Mouse (Mus musculus) midbrain, embryonic 15.5 days (tissue): ENCODE measurements around the gene Morn3. TPM values are rescaled to one million over a fixed set of nuclear protein-coding genes. Genes with fewer than 3 reads are reported as not detected.

Source experiments
- ATAC-seq: fragments of 200-750 bp; cut with Nextera tagmentation; replicated peaks from 2 replicates; pipeline ENCODE4 v1.8.0; 2017; ENCODE audit warnings: moderate TSS enrichment
- H3K27ac ChIP-seq: fragments of 300-500 bp; sonication (generic); 2 replicates; pipeline ENCODE4 v1.5.1; 2015; ENCODE audit warnings: mild to moderate bottlenecking, inconsistent platforms
- H3K27me3 ChIP-seq: fragments of 300-500 bp; sonication (generic); replicated peaks from 2 replicates; pipeline ENCODE4 v1.6.1; 2015; ENCODE audit warnings: inconsistent platforms
- H3K36me3 ChIP-seq: fragments of 300-500 bp; sonication (generic); replicated peaks from 2 replicates; pipeline ENCODE4 v1.6.1; 2015; ENCODE audit warnings: inconsistent platforms
- H3K4me1 ChIP-seq: fragments of 300-500 bp; sonication (generic); 2 replicates; pipeline ENCODE4 v1.6.1; 2015; ENCODE audit warnings: inconsistent platforms
- H3K4me2 ChIP-seq: fragments of 300-500 bp; sonication (generic); 2 replicates; pipeline ENCODE4 v1.6.1; 2015; ENCODE audit warnings: inconsistent platforms, mild to moderate bottlenecking, moderate library complexity
- H3K4me3 ChIP-seq: fragments of 300-500 bp; sonication (generic); 2 replicates; pipeline ENCODE4 v1.5.1; 2015; ENCODE audit warnings: mild to moderate bottlenecking, inconsistent platforms
- H3K9ac ChIP-seq: fragments of 300-500 bp; sonication (generic); 2 replicates; pipeline ENCODE4 v1.6.1; 2015; ENCODE audit warnings: mild to moderate bottlenecking, inconsistent platforms
- H3K9me3 ChIP-seq: fragments of 300-500 bp; sonication (generic); 2 replicates; pipeline ENCODE4 v1.6.1; 2016; ENCODE audit warnings: inconsistent platforms
- WGBS: fragments of 180-500 bp; shearing (Covaris S2); methylation state at CpG from one replicate; pipeline ENCODE4 v1.1.7; 2015; ENCODE audit warnings: mixed read lengths; 5-methylcytosine and 5-hydroxymethylcytosine counted together
- polyA plus RNA-seq: library from polyadenylated mRNA; unstranded; fragments of >200 nt; fragmentation: Nextera tagmentation; extraction: Ambion mirVana; gene quantifications from 2 replicates; pipeline ENCODE4 v1.2.1, GENCODE M21; 2015

The Morn3 gene
- 1.5 TPM in 1 of 2 replicates, not detected in the other for polyA plus RNA-seq

DNA sequence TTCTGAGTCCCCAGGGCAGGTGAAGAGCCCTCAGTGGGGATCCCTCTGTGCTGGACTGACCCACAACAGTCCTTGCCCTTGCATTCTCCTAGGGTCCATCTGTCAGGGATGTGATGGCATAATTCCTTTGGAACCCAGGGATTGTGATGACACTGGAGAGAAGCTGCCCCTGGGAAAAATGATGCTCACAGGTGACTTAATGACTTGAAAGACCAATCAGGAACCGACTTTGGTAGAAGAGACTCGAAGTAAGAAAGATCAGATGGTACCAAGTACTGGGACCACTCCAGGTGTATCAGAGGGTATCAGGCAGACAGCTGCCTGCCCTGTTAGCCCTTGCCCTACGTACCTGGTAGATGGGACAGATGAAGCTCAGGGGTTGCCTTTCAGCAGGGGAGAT, at the start of gene Morn3:
Gene Morn3, minus strand, starts transcription at position 101 of the 400 bp plus-strand sequence.
- Histone ChIP-seq H3K4me3 (no peak within 1 kb of the TSS), H3K9me3 (no peaks in the 10 kb centered on the region), H3K4me1 (peaks cover 6% of the 10 kb centered on the region), H3K36me3 (no peaks in the 10 kb centered on the region), H3K27ac (no peak within 1 kb of the TSS), H3K9ac (no peak within 1 kb of the TSS), H3K4me2 (no peak within 1 kb of the TSS), H3K27me3 (no peaks in the 10 kb centered on the region)
- ATAC-seq, result no peak
- WGBS, result 78% methylated on average over 3 of the region's 3 CpGs

DNA sequence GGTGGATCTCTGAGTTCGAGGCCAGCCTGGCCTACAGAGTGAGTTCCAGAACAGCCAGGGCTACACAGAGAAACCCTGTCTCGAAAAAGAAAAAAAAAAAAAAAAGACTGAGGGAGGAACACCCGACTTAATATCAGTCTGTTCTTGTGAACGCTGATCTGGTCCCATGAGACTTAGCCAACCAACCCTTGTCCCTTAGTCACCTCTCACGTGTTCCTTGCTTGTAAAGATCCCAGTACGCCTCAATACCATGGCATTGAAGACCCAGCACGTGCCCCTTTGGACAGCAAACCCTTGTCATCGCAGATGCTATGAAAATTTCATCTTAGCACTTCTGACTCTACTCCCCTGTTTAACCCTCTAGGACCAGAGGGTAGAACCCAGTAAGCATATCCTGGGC, 49.5 kb upstream of the Morn3 start:
- Histone ChIP-seq H3K4me1 (no peaks in the 10 kb centered on the region), H3K9me3 (no peaks in the 10 kb centered on the region), H3K4me3 (no peak overlapping the region), H3K36me3 (peaks cover 4% of the 10 kb centered on the region; the same call in 1 of the 2 replicates), H3K27me3 (no peaks in the 10 kb centered on the region), H3K27ac (no peak overlapping the region), H3K4me2 (no peak overlapping the region), H3K9ac (no peak overlapping the region)
- no peak for ATAC-seq
- WGBS, result 86% methylated on average over 8 of the region's 8 CpGs

DNA sequence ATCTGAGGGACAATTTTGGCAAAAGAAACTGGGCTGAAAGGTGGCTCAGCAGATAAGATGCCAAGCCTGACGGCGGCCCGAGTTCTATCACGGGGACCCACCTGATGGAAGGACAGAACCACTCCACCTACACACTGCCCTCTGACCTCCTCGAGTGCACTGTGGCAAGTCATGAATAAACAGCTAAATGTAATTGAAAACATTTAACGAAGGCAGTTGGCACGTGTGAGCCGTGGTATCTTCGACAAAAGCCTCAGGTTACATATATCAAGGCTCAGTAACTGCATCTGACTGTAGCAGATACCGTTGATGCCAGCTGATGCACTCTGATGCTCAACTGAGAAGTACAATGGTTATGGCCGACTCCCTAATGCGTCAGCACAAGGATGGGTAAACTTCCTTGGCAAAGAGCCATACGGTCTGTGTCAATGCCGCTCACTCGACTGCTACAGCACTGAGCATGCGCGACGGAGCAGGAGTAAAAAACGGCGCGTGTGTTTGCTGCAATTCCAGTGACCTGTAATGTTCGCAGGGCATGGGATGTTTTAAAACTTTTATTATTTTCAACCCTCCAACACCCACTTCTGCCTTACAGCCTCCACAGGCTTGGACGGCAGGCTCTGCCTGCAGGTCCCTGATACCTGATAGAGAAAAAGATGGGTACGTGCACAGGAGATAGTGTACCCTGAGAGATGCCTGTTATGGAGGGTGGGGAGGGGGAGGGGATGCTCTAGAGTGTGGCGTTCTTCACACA, 47.6 kb upstream of the Morn3 start:
- H3K4me1 ChIP-seq, result no peaks in the 10 kb centered on the region
- no peak overlapping the region for H3K27ac ChIP-seq
- no peak overlapping the region for H3K4me3 ChIP-seq
- no peak overlapping the region for H3K4me2 ChIP-seq
- no peaks in the 10 kb centered on the region for H3K36me3 ChIP-seq
- H3K9me3 ChIP-seq, result no peaks in the 10 kb centered on the region
- no peak for ATAC-seq
- H3K27me3 ChIP-seq, result no peaks in the 10 kb centered on the region
- H3K9ac ChIP-seq, result no peak overlapping the region
- WGBS, result 80% methylated on average over 25 of the region's 25 CpGs

DNA sequence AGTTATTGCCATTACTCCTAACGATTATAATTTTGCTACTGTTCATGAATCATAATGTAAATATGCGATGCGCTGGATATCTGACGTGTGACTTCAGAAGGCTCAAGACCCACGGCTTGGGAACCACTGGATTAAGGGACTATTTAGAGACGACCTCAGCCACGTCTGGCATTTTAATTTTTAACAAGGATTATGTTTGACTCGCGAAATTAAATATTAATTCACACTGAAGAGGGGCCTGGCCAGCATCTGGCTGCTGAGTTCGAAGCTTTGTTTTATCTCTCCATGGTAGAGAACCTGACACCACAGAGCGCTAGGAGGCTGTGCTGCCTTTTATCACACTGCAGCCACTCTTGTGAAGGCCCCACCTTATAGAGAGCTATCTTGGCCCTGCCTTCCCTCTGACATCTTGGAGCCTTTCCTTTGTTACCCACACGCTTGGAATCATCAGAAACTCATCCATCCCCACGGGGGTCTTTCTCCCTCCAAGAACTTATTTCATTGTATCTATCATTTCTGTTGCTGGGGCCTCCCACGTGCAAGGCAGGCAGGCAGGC, 46.3 kb upstream of the Morn3 start:
- 66% methylated on average over 14 of the region's 14 CpGs for WGBS
- H3K4me1 ChIP-seq, result no peaks in the 10 kb centered on the region
- H3K27me3 ChIP-seq, result no peaks in the 10 kb centered on the region
- no peak for ATAC-seq
- no peaks in the 10 kb centered on the region for H3K9me3 ChIP-seq
- H3K4me3 ChIP-seq, result no peak overlapping the region
- no peak overlapping the region for H3K9ac ChIP-seq
- no peak overlapping the region for H3K27ac ChIP-seq
- H3K36me3 ChIP-seq, result no peaks in the 10 kb centered on the region
- no peak overlapping the region for H3K4me2 ChIP-seq

DNA sequence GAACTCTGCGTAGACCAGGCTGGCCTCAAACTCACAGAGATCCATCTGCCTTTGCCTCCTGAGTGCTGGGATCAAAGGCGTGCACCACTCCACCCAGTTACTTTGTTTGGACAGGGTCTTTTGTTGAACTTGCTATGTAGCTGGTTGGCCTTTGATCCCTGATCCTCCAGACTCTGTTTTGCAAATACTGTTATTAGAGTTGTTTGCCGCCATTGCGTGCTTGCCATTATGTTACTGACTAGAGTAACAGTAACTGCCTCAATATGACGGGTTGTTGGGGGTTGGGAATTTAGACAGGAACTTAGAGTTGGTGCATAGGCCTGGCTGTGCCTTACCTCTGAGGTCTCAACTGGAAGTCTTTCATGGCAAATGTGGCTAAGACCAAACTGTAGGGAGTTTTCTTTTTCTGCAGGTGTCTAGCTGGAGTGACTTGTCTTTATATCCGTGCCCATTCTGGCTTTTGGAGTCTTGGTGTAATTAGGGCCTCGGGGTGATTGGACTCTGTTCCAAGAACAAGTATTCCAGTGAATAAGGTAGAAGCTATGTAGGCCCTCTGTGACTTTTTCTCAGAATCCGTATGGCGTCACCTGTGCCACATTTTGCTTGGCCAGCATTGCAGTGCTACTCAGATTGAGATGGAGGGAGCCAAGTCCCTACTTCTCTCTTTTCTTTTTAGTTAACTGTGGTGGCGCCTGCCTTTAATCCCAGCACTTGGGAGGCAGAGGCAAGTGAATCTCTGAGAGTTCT, 43.9 kb upstream of the Morn3 start:
- no peak overlapping the region for H3K9ac ChIP-seq
- H3K4me1 ChIP-seq, result no peaks in the 10 kb centered on the region
- ATAC-seq, result no peak
- H3K4me3 ChIP-seq, result no peak overlapping the region
- H3K27ac ChIP-seq, result no peak overlapping the region
- 86% methylated on average over 10 of the region's 10 CpGs for WGBS
- no peak overlapping the region for H3K4me2 ChIP-seq
- no peaks in the 10 kb centered on the region for H3K36me3 ChIP-seq
- H3K27me3 ChIP-seq, result no peaks in the 10 kb centered on the region
- no peaks in the 10 kb centered on the region for H3K9me3 ChIP-seq

DNA sequence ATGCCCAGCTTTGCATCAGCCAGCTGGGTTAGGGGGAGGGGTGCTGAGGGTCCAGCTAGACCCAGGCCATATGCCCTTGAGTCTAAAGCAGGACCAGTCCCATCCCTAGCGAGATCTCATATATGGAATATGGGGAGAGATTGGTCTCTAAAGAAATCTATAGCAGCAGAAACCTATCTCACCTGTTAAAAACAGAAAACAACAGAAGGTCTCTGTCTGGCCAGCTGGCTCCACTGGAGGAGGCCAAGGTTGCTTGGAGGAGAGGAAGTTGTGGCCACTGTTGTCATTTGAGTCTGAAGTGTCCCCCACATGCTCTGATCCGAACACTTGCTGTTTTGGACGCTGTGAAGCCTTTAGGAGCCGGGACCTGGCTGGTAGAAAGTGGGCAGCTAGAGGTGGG, 42.0 kb upstream of the Morn3 start:
- no peak for ATAC-seq
- H3K4me2 ChIP-seq, result no peak overlapping the region
- no peak overlapping the region for H3K9ac ChIP-seq
- no peak overlapping the region for H3K27ac ChIP-seq
- no peaks in the 10 kb centered on the region for H3K27me3 ChIP-seq
- H3K4me1 ChIP-seq, result no peaks in the 10 kb centered on the region
- H3K9me3 ChIP-seq, result no peaks in the 10 kb centered on the region
- H3K4me3 ChIP-seq, result no peak overlapping the region
- no peaks in the 10 kb centered on the region for H3K36me3 ChIP-seq
- WGBS, result 92% methylated on average over 4 of the region's 4 CpGs

DNA sequence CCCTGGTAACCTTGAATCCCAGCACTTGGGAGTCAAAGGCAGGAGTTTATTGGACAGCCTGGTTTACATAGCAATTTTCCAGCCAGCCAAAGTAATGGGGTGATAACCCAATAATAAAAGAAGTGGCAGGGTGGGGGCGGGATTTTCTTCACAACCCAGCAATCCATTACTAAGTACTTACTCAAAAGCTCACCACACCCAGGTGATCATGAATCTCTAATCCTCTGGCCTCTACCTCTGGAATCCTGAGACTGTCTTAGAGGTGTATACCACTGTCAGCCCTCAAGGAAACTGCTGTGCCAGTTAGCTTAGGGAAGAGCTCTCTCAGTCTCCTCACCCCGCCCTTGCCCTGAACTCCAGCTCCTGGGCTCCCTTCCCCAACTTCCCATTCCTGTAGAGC, 39.7 kb upstream of the Morn3 start:
- Histone ChIP-seq H3K9me3 (no peaks in the 10 kb centered on the region), H3K27ac (no peak overlapping the region), H3K27me3 (no peaks in the 10 kb centered on the region), H3K36me3 (no peaks in the 10 kb centered on the region), H3K4me3 (no peak overlapping the region), H3K4me1 (no peaks in the 10 kb centered on the region), H3K9ac (no peak overlapping the region), H3K4me2 (no peak overlapping the region)
- 84% methylated on average over 2 of the region's 2 CpGs for WGBS
- no peak for ATAC-seq

DNA sequence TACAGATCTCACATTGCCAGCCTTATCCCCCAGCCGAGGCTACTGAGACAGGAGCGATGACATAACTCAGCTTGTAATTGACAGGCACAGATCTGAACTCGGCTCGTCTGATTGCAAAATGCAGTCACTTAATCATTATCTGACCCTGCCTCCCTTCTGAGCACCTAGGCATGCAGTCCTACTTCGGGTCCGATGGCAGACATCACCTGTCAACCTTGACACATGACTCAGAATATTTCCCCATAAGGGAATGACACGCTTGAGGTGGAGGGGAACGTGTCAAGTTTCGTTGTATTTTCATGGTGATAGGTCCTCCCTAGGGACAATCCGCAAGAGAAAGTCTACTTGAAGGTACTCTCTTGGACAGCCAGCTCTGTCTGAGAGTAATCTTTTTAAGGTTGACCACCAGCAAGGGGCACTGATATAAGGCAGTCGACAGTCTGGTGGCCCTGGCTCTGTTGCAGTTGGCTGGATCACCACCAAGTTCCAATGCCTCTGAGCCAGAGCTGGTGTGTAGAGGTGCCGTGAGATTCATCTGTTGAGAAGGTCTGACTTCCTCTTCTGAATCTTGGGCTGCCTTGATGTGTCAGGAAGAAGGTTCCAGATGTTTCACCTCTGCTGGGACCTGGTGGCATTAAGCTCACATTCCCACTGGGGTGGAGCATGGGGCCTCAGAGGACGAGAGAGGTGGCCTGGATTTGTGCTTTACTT, 36.7 kb upstream of the Morn3 start:
- Histone ChIP-seq H3K9ac (no peak overlapping the region), H3K4me2 (no peak overlapping the region), H3K4me1 (peaks cover 6% of the 10 kb centered on the region; the same call in 1 of the 2 replicates), H3K36me3 (no peaks in the 10 kb centered on the region), H3K4me3 (no peak overlapping the region), H3K27me3 (no peaks in the 10 kb centered on the region), H3K9me3 (no peaks in the 10 kb centered on the region), H3K27ac (no peak overlapping the region)
- WGBS, result 78% methylated on average over 13 of the region's 13 CpGs
- no peak for ATAC-seq

DNA sequence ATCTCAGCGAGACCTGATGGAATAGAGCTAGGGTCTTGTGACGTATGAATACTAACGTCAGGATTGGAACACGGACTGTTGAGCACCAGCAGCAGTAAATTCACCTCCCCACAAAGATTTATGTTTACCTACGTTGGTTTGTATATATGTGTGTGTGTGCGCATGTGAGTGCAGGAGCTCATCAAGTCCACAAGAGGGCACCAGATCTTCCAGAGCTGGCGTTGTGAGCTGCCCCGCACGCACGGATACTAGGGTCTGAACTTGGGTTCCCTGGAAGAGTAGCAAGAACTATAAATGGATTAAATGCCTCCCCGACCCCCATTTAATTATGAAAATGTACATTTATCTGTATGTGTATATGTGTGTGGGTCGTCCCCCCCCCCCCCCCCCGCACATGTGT, 33.7 kb upstream of the Morn3 start:
- no peak overlapping the region for H3K9ac ChIP-seq
- no peak overlapping the region for H3K27ac ChIP-seq
- 96% methylated on average over 12 of the region's 13 CpGs for WGBS
- no peak overlapping the region for H3K4me2 ChIP-seq
- no peaks in the 10 kb centered on the region for H3K27me3 ChIP-seq
- H3K9me3 ChIP-seq, result no peaks in the 10 kb centered on the region
- H3K36me3 ChIP-seq, result no peaks in the 10 kb centered on the region
- no peak overlapping the region for H3K4me3 ChIP-seq
- no peak for ATAC-seq
- H3K4me1 ChIP-seq, result peaks cover 25% of the 10 kb centered on the region

DNA sequence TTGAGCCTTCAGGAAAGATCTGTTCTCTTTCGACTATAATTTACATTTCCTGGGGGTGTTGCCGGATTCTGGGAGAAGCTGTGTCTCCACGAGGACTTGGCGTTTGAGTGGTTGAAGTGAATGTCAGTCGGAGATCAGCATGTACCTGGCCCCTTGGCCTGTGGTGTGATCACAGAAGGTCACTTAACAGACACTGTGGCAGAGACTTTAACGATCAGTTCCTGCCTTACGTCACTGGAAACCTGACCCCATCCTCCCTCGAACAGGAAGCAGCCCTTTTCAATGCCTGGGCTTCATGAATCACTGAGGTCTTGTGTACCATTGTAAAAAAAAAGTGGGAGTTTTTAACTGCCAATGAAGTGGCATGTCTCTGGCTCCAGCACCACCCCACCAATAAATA, 33.2 kb upstream of the Morn3 start:
- no peak overlapping the region for H3K9ac ChIP-seq
- no peaks in the 10 kb centered on the region for H3K36me3 ChIP-seq
- ATAC-seq, result no peak
- no peaks in the 10 kb centered on the region for H3K9me3 ChIP-seq
- no peak overlapping the region for H3K27ac ChIP-seq
- no peak overlapping the region for H3K4me3 ChIP-seq
- WGBS, result 89% methylated on average over 8 of the region's 8 CpGs
- peaks cover 28% of the 10 kb centered on the region for H3K4me1 ChIP-seq
- H3K27me3 ChIP-seq, result no peaks in the 10 kb centered on the region
- H3K4me2 ChIP-seq, result no peak overlapping the region

DNA sequence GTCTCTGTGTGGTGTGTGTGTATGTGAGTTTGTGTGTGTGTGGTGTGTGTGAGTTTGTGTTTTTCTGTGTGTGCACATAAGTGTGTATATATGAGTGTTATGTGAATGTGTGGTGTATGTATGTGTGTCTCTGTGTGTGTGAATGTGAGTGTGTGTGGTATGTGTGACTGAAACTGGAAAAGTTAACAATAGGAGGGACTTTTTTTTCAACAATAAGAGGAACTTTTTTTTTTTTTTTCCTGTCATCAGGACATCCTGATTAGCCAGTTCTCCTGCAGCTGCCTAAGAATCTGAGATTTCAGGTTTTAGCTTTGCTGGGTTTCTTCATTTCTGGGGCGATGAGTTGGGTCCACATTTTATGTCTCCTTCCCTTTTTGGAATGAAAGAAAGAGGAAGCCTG, 32.8 kb upstream of the Morn3 start:
- Histone ChIP-seq H3K4me3 (no peak overlapping the region), H3K27ac (no peak overlapping the region), H3K27me3 (no peaks in the 10 kb centered on the region), H3K4me1 (peaks cover 28% of the 10 kb centered on the region), H3K36me3 (no peaks in the 10 kb centered on the region), H3K9me3 (no peaks in the 10 kb centered on the region), H3K9ac (no peak overlapping the region), H3K4me2 (no peak overlapping the region)
- WGBS, result 82% methylated on average over 1 of the region's 1 CpGs
- no peak for ATAC-seq
